Mouse (Mus musculus) adrenal gland, adult 18-20 months (tissue): ENCODE measurements around the gene Thsd4. TPM values are rescaled to one million over a fixed set of nuclear protein-coding genes. Genes with fewer than 3 reads are reported as not detected.
"Not testable (repeated sequence)": the region's sequence is repeated elsewhere in the genome, so short reads cannot be mapped to it uniquely, and the experiment has no call there.

Experiments
- DNase-seq, 2 experiments: peaks; one replicate each; pipeline ENCODE4 v3.0.0; 2021 to 2022; ENCODE audit warnings: low spot score in 2 of 2
- total RNA-seq, 2 experiments: library from RNA; stranded (reverse); gene quantifications; 1 replicate in 1 of 2; 2 replicates in 1 of 2; pipeline ENCODE4 v1.2.3; 2021

Thsd4 gene
- total RNA-seq, 2 experiments from 2014 or later, result 3.2 to 3.6 TPM

DNA sequence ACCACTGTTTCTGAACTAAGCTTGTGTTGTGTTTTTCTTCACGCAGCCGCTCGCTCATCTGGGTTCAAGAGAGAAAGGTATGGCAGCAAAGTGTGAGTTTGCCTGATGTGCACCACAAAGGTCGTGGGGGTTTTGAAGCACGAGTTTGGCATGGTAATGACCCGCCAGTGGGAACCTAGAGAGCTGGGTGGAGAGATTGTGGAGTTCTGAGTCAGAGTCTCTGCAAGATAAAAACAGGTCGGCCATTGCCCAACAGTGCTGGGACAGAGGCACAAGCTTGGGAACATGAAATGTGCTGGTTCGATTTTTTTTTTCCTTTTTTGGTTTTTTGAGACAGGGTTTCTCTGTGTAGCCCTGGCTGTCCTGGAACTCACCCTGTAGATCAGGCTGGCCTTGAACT, 249.5 kb downstream of the Thsd4 start:
- DNase-seq, result not testable (repeated sequence)

DNA sequence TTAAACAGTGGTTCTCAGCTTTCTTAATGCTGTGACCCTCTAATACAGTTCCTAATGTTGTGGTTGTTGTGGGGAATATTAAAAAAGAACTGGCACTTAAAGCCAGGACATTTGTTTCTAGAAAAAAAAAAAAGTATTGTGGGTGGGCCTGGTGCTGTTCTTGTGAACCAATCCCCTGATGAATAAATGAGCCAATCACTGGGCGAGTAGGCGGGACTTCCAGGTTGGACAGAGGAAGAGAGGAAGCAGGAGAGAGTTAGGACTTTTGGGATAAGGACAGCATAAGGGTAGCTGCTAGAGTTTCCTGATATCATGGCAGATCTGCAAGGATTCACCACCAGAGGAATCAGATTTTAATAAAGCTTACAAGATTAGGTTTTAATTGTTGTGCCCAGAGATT, 249.9 kb downstream of the Thsd4 start:
- DNase-seq, result no peak

DNA sequence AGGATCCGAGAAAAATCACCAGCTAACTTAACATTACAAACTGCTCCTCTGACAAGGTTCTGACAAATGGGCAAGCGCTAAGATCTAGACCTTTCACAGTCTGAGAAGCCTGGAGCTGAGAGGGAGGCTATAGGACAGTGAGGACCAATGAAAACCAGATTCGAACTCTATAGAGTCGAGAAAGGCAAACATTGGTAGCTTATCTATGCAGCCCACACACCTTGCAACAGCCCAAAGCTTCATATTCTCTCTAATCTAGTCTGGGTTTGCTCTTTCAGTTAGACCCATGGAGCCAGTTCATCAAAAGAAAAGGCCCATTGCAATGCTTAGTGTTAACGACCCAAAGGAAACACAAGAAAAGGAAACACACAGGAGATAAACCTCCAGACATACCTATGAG, 252.0 kb downstream of the Thsd4 start:
- DNase-seq, result no peak

DNA sequence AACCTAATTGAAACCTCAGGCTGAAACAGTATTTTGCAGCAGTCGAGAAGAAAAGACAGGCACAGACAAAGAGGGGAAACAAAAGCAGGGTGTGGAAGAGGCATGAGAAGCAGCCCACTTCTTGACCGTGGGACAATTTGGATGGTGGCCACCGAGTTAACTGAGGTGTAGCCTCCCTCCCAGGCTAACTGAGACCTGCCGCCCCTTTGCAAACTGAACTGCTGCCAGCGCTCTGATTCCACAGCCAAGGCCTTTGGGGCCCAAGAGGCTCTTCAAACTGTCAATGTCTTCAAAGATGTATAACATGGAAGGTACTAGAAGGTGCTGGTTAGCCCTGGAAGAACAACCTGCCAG, 254.6 kb downstream of the Thsd4 start:
- DNase-seq, result no peak

DNA sequence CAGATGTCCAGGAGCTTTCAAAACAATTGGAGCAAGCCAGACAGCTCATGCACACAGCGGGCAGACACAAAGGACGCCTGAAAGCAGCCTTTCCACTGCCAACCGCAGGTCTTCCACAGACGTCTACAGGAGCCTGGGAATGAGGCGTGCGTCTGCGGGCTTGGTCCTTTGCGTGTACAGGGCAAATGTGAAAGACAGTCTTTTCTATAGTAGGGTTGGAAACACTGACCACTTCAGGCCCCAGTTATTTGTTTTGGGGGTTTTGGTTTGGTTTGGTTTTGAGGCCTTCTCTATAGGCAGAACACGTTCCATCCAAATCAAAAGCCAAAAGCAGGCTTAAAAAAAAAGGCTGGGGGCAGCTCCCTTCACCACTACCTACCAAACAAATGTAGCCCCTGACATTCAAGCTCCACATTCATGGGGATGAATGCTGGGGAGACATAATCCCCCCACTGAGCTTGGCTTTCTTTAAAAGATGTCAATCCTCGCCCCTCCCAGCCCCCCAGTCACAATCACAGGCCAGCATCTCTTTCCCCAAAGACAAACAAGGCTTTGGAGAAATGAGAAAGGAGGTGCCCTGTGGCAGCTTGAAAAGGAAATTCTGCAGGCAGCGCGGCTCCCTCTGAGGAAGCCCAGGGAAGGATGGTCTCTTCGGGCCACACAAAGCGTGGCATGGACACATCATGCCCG, 255.1 kb downstream of the Thsd4 start:
- no peak for DNase-seq

DNA sequence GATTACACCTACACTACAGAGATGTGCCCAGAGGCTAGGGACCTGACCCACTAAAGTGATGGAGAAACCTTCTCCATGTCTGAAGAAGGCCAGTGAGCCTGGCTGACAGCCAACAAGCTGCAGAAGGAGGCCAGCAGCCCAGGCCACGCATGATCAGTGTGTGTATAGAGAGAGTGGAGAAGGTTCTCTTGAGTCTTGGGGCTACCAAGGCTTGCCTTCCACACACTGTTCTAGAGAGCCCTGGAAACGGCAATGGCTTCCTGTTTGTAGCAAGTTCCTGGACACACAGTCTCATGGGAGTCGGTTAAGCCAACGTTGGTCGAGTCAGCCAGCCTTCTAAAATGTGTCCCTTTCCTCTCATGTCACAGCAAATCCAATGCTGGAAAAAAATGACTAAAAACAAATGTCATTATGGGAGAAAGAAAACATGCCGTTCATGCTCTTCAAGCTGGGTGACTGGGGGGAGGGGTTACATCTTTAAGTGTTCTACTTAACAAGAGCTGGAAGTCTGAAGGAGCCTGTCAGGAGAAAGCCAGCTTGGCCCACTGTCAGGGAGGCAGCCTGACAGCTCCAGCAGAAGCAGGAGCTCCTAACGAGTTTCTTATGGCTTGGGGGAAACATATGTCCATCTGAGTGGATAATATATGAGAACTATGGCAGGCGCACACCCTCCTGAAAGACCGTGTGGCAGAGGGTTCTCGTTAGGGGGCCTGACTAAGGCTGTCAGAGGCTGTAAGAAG, 257.1 kb downstream of the Thsd4 start:
- DNase-seq, result no peak

DNA sequence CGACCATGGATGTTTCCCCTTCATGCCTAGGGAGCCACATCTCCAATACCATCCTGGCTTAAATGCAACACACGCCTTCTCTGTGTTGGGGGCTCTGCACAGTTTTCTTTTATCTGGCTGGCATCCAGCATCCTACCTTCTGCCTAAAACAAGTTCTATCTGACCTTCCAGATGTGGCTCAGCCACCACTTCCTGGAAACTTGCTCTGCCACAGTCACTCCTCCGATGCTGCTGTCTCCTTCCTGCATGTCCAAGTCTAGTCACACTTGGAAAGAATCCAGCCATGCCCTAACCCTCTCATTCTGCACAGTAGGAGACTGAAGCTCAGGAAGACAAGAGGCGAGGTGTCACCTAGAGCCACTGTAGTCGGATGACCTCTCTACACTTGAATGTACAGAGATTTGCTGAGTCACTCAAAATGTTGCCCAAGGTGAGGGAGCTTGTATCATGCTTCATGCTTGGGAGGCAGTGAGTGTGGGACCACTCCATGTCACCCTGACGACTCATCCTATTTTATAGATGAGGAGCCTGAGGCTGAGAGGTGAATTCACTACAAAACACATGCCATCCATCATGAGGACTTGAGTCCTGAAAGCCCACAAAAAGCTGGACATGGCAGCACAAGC, 259.2 kb downstream of the Thsd4 start:
- no peak for DNase-seq

DNA sequence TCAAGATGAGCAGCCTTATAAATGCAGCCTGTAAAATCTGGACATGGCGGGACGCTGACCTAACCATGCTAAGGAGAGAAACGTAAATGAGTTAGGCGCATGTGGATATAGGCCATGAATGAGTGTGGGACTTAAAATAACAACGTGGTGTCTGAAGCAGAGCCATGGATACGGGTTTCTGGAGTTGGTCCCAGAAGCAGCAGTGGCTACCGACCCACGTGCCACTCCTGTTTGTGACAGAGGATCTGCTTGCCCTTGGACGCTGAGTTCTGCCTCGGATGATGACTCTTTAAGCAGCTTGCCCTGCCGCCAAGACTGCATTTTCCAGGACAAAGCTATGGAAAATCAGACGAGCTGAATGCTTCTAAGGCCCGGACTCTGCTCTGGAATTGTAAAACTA, 262.2 kb downstream of the Thsd4 start:
- DNase-seq, result no peak

DNA sequence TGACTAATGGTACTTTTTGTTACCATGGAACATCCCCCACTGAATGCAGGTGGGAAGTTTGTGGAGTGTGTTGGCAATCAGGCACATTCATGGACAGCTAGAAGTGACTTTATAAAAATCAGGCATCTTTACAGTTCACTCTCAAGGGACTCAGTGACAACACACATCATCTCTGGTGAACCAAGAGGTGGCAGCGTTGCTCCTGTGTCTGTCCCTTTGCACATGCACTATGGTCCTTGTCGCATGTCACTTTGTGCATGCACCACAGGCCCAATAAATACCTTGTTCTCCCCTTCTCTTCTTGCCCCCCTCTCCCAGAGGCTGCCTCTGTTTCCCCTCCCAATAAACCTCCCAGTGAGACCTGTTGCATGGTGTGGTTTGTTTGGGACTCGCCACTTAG, 270.1 kb downstream of the Thsd4 start:
- DNase-seq, result no peak

DNA sequence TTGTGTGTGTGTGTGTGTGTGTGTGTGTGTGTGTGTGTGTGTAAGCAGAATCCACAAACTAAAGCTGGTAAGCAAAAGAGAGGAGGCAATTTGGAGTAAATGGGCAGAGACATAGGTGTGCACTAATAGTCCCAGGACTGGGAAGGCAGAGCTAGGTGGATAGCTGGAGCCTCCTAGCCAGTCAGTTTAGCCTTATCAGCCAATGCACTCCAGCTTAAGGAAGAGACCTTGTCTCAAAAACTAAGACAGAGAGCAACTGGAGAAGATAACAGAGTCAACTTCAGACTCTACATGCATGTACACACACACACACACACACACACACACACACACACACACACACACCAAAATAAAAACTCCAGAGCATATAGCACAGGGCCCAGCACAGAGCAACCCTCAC, 271.4 kb downstream of the Thsd4 start:
- DNase-seq, result no peak

DNA sequence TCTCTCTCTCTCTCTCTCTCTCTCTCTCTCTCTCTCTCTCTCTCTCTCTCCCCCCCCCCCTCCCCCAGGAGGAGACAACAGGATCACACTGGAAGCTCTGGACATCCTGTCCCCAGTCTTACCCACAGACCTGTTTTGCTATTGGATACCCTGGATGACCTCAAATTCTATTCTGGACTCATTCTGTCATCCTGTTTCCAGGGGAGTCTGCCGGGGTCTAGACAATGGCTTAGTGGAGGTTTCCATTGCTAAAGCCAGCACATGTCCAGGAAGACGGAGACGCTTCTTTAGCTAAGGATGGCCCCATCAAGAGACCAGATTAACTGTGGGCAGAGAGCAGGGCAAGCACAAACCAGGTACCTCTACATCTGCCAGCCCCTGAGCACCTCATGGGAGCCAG, 273.8 kb downstream of the Thsd4 start:
- DNase-seq, result no peak

DNA sequence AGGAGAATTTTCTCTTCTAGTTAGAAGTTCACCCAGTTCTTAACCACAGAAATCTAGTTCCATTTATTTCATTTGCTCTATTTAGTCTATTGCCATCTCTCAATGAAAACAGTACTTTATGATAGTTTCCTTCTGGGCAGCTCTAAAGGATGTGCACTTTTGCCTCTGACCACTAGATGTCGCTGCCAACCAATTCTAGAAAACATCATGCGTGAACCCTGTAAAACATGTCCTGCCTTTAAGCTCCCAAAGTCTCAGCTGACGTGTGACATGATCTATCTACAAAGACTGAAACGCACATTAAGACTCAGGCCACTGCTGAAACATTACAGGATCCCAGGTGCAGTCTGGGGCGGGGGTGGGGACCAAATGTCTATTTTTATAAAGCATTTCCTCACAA, 276.9 kb downstream of the Thsd4 start:
- peak; percentile 67 to 69 for DNase-seq

DNA sequence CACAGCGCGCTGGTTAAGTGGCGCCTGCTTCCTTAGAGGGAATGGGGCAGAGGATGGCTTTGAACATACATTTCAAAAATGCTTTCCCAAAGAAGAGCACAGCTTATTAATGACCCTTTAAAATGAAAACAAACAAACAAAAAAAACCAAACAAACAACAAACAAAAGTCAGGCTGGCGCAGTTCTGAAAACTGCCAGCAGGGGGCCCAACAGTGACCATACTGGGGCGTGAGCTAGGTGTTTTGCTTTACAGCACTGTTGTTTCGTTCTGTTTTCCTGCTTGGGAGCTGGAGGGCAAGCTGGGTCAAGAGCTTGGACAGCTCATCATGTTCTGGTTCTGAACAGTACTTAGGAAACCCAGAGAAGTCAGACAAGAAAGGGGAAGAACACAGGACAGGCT, 278.3 kb downstream of the Thsd4 start:
- DNase-seq, result peak; percentile 21 to 43

DNA sequence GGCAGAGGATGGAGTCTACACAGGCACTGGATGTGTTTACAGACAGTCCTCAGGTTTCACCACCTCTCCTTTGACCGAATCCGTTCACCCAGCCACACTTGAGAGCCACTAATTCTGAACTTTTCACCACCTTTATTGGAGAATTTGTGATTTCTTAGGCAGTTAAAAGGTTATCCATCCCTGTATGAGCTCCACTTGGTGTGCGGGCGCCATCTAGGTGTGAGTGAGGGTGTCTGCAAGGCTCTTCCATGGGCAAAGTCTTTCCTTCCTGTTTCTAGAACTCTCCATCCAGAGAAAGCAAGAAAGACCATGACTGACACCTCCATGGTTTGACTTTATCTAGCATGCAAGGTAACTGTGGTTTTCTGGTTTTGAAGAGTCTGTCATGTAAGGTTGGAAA, 284.2 kb downstream of the Thsd4 start:
- DNase-seq, result peak; percentile 27 to 60

DNA sequence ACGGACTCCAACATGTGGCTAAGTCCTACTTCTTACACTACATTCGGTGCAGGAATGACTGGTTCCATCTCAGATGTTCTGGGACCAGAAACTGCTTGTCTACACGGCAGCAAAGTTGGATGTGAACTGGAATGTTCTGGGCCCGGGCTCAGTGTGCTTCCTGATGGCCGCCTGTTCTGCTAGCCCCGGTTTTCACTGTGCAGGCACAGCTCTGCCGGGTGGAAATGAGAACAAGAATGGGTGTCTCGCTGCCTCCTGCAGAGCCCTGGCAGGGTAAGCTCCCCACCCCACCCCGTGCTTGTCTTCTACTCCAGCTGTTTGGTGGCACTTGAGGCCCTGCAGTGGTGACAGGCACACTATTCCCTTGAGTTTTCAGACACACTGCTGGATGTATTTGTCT, 285.7 kb downstream of the Thsd4 start:
- no peak for DNase-seq

DNA sequence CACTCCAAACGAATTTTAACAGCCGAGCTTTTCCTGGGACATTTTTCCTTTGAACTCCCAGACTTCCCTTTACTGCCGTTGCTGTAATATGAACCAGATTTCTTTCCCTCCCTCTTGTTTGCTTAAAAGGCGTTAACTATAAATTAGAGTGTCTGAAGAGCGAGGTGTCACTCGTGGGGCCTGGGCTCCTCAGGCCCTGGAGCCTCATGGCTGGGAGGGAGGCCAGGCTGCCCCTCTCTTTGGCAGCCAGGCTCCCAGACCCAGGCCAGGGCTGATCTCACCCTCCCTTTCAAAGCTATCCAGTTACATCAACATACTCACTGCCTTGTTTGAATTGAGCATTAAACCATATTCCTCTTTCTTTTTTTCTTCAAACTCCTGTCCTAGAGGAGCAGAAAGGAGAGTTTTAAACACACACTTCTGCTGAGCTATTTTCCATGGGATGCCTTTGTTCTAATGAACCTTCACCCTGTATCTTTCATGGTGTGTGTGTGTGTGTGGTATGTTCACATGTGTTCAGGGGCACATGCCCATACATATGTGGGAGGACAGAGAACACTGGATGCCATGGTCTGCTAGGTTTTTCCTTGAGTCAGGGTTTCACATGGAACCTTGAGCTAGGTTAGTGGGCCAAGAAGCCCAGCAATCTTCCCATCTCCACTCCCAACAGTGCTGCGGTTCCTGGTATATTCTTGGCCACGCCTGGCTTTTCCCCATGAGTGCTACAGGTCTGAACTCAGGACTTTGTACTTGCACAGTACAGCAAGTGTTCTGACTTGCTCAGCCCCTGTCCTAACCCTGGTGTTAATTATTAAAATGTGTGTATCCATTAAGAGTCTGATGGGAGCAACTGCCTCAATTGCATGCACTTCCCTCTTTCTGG, 287.4 kb downstream of the Thsd4 start:
- no peak for DNase-seq

DNA sequence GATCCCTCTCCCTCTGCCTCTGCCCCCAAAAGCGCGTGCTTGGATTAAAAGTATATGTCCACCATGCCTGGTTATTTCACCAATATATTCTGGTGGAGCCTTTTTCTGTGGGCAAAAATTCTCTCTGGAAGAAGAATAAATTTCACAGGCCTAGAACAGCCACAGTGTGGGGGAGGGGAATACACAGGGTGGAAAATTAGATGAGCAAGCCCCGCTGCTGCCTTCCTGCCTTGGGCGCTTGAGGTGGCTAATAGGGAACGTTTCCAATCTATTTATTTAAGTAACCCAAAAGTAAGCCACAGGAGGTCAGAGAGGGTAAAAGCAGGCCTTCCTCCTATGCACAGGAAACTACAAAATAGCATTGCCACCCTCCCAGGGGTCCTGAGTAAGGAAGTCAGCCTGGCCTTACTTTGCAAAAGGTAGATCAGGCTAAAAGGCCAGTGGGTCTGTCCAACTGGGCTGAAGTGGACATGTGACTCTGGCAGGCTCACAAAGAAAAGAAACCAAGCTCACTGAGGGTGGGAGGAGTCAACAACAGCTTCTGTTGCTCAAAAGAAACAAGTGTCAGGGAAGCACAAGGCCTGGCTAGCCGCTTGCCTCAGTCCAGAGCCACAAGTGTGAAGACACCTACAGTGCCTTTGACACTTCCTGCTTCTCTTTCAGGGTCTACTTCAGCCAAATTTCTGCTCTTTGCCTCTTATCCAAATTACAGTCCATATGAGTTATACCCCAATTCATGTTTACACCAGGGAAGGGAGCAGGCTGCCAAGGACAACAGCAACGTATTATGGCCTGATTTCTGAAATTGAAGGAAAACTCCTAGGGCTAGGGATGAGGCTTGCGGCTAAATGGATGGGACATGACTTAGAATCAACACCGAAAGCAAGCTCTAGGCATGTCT, 289.6 kb downstream of the Thsd4 start:
- no peak for DNase-seq

DNA sequence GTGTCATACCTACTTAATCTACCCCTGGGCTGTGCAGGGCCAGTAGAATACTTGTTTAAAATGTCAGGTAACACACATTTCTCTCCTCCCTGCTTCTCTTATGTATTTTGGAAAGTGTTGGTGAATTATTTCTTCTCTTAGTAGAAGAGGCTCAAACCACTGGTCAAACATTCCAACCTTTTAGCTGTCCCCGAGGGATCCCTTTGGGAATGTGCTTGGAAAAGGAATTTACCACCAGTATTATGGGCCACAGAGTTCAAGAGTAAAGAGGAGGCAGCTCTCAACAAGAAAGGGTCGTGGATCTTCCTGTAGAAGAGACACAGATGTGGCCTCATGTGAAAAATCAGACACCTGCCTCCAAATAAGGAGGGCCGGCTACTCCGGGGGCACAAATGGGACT, 292.4 kb downstream of the Thsd4 start:
- DNase-seq, result no peak

DNA sequence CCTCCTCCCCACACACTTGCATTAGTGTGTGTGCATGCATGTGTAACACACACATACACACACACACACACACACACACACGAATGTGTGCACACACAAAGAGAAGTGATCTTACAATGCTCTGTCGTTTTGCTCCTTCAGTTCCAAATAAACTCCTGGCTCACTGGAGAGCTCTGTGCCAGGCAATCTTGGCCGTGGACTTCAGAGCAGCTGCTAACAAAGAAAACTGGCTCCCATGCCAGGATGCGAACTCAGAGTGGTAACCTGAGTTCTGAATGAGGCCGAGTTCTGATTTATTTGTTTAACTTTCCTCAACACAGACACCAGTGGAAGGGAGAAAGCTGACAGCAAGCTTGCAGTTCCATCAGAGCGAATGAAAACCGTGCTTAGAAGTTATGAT, 294.1 kb downstream of the Thsd4 start:
- no peak for DNase-seq

DNA sequence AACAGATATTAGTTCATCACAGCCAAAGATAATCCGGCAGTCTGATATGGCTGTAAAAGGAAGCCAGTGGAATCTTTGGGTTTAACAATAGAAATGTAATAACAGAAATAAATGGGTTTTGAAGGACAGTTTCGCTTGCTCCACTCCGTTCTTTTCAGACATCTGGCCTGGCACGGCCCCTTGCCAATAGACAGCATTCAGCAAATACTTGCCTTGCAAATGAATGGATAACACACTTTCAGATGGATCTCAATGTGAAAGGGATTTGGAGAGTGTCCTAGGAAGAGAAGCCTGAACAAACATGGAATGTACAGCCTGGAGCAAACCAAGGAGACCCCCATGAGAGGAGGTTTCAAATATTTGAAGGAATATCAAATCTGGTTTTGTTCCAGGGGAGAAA, 295.2 kb downstream of the Thsd4 start:
- no peak for DNase-seq

DNA sequence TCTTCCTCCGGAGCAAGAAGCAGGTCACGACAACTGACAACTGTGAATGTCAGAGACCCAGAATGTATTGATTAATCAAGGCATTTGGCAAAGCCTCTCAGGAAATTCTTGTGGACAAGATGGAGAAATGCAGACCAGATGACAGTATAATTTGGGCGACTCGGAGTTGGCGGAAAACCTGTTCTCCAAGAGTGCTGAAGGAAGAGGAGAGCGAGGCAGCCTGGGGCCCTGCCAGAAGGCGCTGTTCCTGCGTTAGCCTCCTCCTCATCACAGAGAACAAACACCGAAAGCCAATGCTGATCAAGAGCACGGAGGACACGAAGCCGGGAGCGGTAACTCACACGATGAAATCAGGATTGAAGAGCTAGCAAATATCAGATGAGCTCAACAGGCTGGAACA, 295.7 kb downstream of the Thsd4 start:
- DNase-seq, result no peak
